Mouse (Mus musculus) heart, postnatal 0 days (tissue): ENCODE measurements around the gene Oaz3. TPM values are rescaled to one million over a fixed set of nuclear protein-coding genes. Genes with fewer than 3 reads are reported as not detected.

Experiments used
- ATAC-seq: fragments of 200-750 bp; cut with Nextera tagmentation; 2 replicates; pipeline ENCODE4 v1.8.0; 2017; ENCODE audit warnings: low read depth, moderate number of reproducible peaks, moderate library complexity; ENCODE audit not compliant: insufficient read depth
- DNase-seq: peaks from one replicate; pipeline ENCODE4 v3.0.0-alpha.2; 2016; ENCODE audit warnings: low spot score
- H3K27ac ChIP-seq: fragments of 300-500 bp; sonication (generic); 2 replicates; pipeline ENCODE4 v1.5.1; 2014; ENCODE audit warnings: low read depth, mild to moderate bottlenecking
- H3K27me3 ChIP-seq: fragments of 300-500 bp; sonication (generic); 2 replicates; pipeline ENCODE4 v1.6.1; 2014; ENCODE audit warnings: low read length, mixed read lengths; ENCODE audit not compliant: control insufficient read depth, insufficient read depth
- H3K36me3 ChIP-seq: fragments of 300-500 bp; sonication (generic); replicated peaks from 2 replicates; pipeline ENCODE4 v1.6.1; 2014; ENCODE audit warnings: low read length, mixed read lengths; ENCODE audit not compliant: control insufficient read depth, insufficient read depth
- H3K4me1 ChIP-seq: fragments of 300-500 bp; sonication (generic); 2 replicates; pipeline ENCODE4 v1.6.1; 2014; ENCODE audit warnings: antibody characterized with exemption; ENCODE audit not compliant: control insufficient read depth, insufficient read depth
- H3K4me2 ChIP-seq: fragments of 300-500 bp; sonication (generic); 2 replicates; pipeline ENCODE4 v1.6.1; 2014; ENCODE audit warnings: low read depth, mild to moderate bottlenecking, low read length, moderate library complexity
- H3K4me3 ChIP-seq: fragments of 300-500 bp; sonication (generic); 2 replicates; pipeline ENCODE4 v1.5.1; 2014; ENCODE audit warnings: low read depth, low read length
- H3K9ac ChIP-seq: fragments of 300-500 bp; sonication (generic); replicated peaks from 2 replicates; pipeline ENCODE4 v1.6.1; 2014; ENCODE audit warnings: low read depth, low read length, mixed read lengths
- H3K9me3 ChIP-seq: fragments of 300-500 bp; sonication (generic); replicated peaks from 2 replicates; pipeline ENCODE4 v1.6.1; 2016; ENCODE audit warnings: low read length; ENCODE audit not compliant: control insufficient read depth
- CTCF ChIP-seq: IDR thresholded peaks from 2 replicates; pipeline ENCODE4 v1.5.1; 2016; ENCODE audit warnings: antibody characterized with exemption, control low read depth, low read depth
- EP300 ChIP-seq: IDR thresholded peaks from 2 replicates; pipeline ENCODE4 v1.6.1; 2016; ENCODE audit warnings: antibody characterized with exemption, low read depth
- WGBS: fragments of 180-500 bp; shearing (Covaris S2); extraction: QIAGEN DNeasy Blood & Tissue Kit; methylation state at CpG from one replicate; pipeline ENCODE4 v1.1.7; 2014; 5-methylcytosine and 5-hydroxymethylcytosine counted together
- polyA plus RNA-seq: library from polyadenylated mRNA; unstranded; fragments of >200 nt; fragmentation: Nextera tagmentation; extraction: Ambion mirVana; gene quantifications from 2 replicates; pipeline ENCODE4 v1.2.1, GENCODE M21; 2015
- total RNA-seq: library from RNA; depleted of rRNA; stranded (reverse); fragments of >200 nt; gene quantifications from 2 replicates; pipeline ENCODE4 v1.2.3, GENCODE M21; 2014; ENCODE audit warnings: low replicate concordance

Gene Oaz3
- total and polyA plus RNA-seq, 2 experiments from 2014 or later = 0.41 TPM; not detected in 1

DNA sequence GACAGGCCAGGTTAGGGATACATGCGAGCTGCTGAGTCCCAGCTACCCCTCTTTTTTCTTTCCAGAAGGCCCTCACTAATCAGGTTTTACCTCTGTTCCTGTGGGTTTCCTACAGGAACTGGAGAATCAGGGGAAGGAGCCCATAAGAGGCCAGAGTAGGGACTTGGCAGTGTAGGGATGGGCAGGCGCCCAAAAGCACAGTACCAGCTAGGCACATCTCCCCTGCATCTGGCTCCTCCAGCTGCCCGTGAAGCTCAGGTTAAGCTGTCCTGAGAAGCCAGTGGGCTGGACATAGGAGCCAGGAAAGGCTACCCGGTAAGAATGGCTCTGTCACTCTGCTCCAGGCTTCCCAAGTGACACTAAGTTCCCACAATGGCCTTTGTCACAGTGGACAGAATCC is 37.7 kb upstream of the Oaz3 start:
- H3K4me3 ChIP-seq = no peak overlapping the region
- no peaks in the 10 kb centered on the region for H3K9me3 ChIP-seq
- H3K27me3 ChIP-seq = peaks cover 31% of the 10 kb centered on the region
- H3K27ac ChIP-seq = no peak overlapping the region
- WGBS = 56% methylated on average over 4 of the region's 4 CpGs
- ATAC-seq = no peak
- DNase-seq = no peak
- H3K4me2 ChIP-seq = no peak overlapping the region
- no peak overlapping the region for H3K9ac ChIP-seq
- H3K36me3 ChIP-seq = no peaks in the 10 kb centered on the region
- no peak for TF ChIP-seq EP300
- no peak for TF ChIP-seq CTCF
- H3K4me1 ChIP-seq = 0 out of 2 replicates have a peak, but pooled peaks cover 10% of the 10 kb centered on the region

GRCm38 (mm10) chr3:94480291-94480884 is 36.7 kb upstream of the Oaz3 start, which contains the start of gene Riiad1:
Riiad1 (minus strand) TSS chr3:94480341.
- Histone ChIP-seq H3K4me1 (0 out of 2 replicates have a peak, but pooled peaks cover 10% of the 10 kb centered on the region), H3K36me3 (no peaks in the 10 kb centered on the region), H3K27me3 (peaks cover 31% of the 10 kb centered on the region), H3K4me3 (no peak within 1 kb of the TSS), H3K4me2 (0 out of 2 replicates have a peak within 1 kb of the TSS, but pooled peaks have one; percentile 16), H3K9me3 (no peaks in the 10 kb centered on the region), H3K27ac (no peak within 1 kb of the TSS), H3K9ac (no peak within 1 kb of the TSS)
- WGBS = 14% methylated on average over 16 of the region's 16 CpGs
- TF ChIP-seq EP300 = no peak
- ATAC-seq (no peak), DNase-seq (no peak)

- H3K4me2 ChIP-seq = 0 out of 2 replicates have a peak overlapping the region, but pooled peaks have one; percentile 16
- H3K27me3 ChIP-seq = peaks cover 31% of the 10 kb centered on the region
- H3K36me3 ChIP-seq = no peaks in the 10 kb centered on the region
- no peak overlapping the region for H3K4me3 ChIP-seq
- 0 out of 2 replicates have a peak, but pooled peaks cover 10% of the 10 kb centered on the region for H3K4me1 ChIP-seq
- no peak for ATAC-seq
- 2% methylated on average over 11 of the region's 11 CpGs for WGBS
- DNase-seq = no peak
- no peaks in the 10 kb centered on the region for H3K9me3 ChIP-seq
- no peak for TF ChIP-seq EP300
- H3K27ac ChIP-seq = no peak overlapping the region
- H3K9ac ChIP-seq = no peak overlapping the region
Measured at GRCm38 (mm10) chr3:94479564-94479963, 35.8 kb upstream of the Oaz3 start.

DNA sequence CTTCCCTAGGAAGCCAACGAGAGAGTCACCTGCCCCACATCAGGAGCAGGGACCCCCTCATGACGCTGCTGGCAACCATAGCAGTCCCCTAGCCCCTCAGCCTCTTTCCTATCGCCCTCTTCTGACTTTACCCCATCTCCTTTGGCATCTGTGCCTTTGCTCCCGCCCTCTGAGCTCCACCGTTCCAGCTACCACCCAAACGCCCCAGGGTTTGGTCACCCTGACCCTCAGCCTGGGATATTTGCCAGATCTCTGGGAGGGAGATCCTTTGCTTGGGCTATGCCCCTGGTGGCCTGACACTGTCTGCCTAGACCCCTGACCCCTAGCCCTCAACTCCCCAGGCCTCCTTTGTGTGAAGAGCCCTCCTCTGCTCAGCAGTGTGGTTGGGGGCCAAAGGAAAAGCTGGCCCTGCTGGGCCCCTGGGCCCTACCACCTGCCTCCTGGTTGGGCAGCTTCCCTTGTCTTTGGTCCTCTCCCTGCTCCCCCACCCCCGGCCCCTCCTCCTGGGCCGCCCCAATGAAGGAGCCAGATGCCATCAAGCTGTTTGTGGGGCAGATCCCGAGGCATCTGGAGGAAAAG is 35.0 kb upstream of the Oaz3 start:
- ATAC-seq (no peak), DNase-seq (no peak)
- Histone ChIP-seq H3K27ac (no peak overlapping the region), H3K4me3 (no peak overlapping the region), H3K4me2 (no peak overlapping the region), H3K4me1 (peaks cover 14% of the 10 kb centered on the region; the same call in 1 of the 2 replicates), H3K36me3 (no peaks in the 10 kb centered on the region), H3K9ac (no peak overlapping the region), H3K9me3 (no peaks in the 10 kb centered on the region), H3K27me3 (peaks cover 31% of the 10 kb centered on the region)
- 19% methylated on average over 9 of the region's 9 CpGs for WGBS
- TF ChIP-seq CTCF (no peak), EP300 (no peak)

GRCm38 (mm10) chr3:94477981-94478422 is 34.3 kb upstream of the Oaz3 start, which contains the start of gene Celf3:
Celf3 (plus strand) TSS chr3:94478295.
- Histone ChIP-seq H3K4me3 (no peak within 1 kb of the TSS), H3K36me3 (no peaks in the 10 kb centered on the region), H3K9me3 (no peaks in the 10 kb centered on the region), H3K27me3 (peaks cover 31% of the 10 kb centered on the region), H3K27ac (no peak within 1 kb of the TSS), H3K4me1 (peaks cover 15% of the 10 kb centered on the region; the same call in 1 of the 2 replicates), H3K9ac (no peak within 1 kb of the TSS), H3K4me2 (no peak within 1 kb of the TSS)
- DNase-seq (no peak), ATAC-seq (no peak)
- TF ChIP-seq EP300 = no peak
- no peak for TF ChIP-seq CTCF
- 4% methylated on average over 14 of the region's 14 CpGs for WGBS

- ATAC-seq (no peak), DNase-seq (no peak)
- H3K9me3 ChIP-seq = no peaks in the 10 kb centered on the region
- H3K9ac ChIP-seq = no peak overlapping the region
- no peak for TF ChIP-seq CTCF
- no peak for TF ChIP-seq EP300
- no peak overlapping the region for H3K4me2 ChIP-seq
- H3K4me1 ChIP-seq = peaks cover 15% of the 10 kb centered on the region; the same call in 1 of the 2 replicates
- H3K27ac ChIP-seq = no peak overlapping the region
- H3K36me3 ChIP-seq = no peaks in the 10 kb centered on the region
- WGBS = 52% methylated on average over 4 of the region's 4 CpGs
- peaks cover 31% of the 10 kb centered on the region for H3K27me3 ChIP-seq
- H3K4me3 ChIP-seq = no peak overlapping the region
Measured at GRCm38 (mm10) chr3:94477444-94477843, 33.7 kb upstream of the Oaz3 start.
